Mouse (Mus musculus): ENCODE measurements around the gene Lyrm7.

DNA sequence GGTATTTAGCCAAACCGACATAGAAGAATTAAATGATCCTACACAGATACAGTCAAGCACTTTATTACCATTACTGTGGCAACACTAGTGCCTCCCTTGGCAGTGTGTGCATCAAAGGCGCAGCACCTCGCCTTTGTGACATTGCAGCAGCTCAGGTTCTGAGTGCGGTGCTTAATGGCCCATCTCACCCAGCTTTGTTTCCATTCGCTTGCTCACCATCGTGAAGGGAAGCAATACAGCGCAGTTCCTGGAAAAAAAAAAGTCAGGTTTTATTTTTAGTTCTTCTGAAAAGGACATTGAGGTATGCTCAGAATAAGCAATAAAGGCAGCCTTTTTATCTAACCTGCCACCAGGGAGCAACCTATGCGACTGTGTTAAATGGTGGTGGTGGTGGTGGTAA, 33.9 kb downstream of the Lyrm7 start:
- no peak for TF ChIP-seq POLR2A (IDR thresholded peaks at IDR 0.05; ENCODE audit: control insufficient read depth, extremely low read depth, insufficient read depth, low read length, poor library complexity)
- TF ChIP-seq CTCF (IDR thresholded peaks at IDR 0.05; ENCODE audit: borderline replicate concordance, control insufficient read depth, extremely low read depth, insufficient read depth, low read length, poor library complexity), result no peak
